Mouse (Mus musculus) heart, embryonic 15.5 days (tissue): ENCODE measurements around the gene Map2k1. TPM values are rescaled to one million over a fixed set of nuclear protein-coding genes. Genes with fewer than 3 reads are reported as not detected.

Experiments used
- microRNA-seq: library from miRNA; unstranded; fragments of <30 nt; microRNA quantifications from one replicate; pipeline ENCODE4, GENCODE M21; 2016
- polyA plus RNA-seq: library from polyadenylated mRNA; unstranded; fragments of >200 nt; fragmentation: Nextera tagmentation; extraction: Ambion mirVana; gene quantifications from 2 replicates; pipeline ENCODE4 v1.2.1, GENCODE M21; 2015

The Map2k1 gene
- polyA plus RNA-seq, 1 experiment from 2014 or later, result 78.3 TPM

Small RNA genes within 50 kb of the gene (microRNA-seq; reads per million reads assigned to microRNA genes)
- not detected for gene Gm24106

Other genes with a start within 250 kb of the Map2k1 start
- 16.4 and 19.8 TPM in 2 replicates for gene Smad6, start 231.6 kb downstream of the Map2k1 start, polyA plus RNA-seq
- 0.13 TPM in 1 of 2 replicates, not detected in the other for gene Lctl, start 136.5 kb downstream of the Map2k1 start, polyA plus RNA-seq
- 14.7 and 19.2 TPM in 2 replicates for gene Zwilch, start 80.5 kb downstream of the Map2k1 start, polyA plus RNA-seq
- 648 and 701 TPM in 2 replicates for gene Rpl4, start 80.3 kb downstream of the Map2k1 start, polyA plus RNA-seq
- gene Snapc5, start 74.4 kb downstream of the Map2k1 start, polyA plus RNA-seq, result 29.6 and 29.9 TPM in 2 replicates
- 1.3 and 2.0 TPM in 2 replicates for gene Uchl4, start 18.4 kb downstream of the Map2k1 start, polyA plus RNA-seq
- 98.0 and 113 TPM in 2 replicates for gene Tipin, start 27.9 kb upstream of the Map2k1 start, polyA plus RNA-seq
- gene Dis3l, start 87.7 kb upstream of the Map2k1 start, polyA plus RNA-seq, result 17.3 and 18.5 TPM in 2 replicates
- 0.63 and 0.72 TPM in 2 replicates for gene Megf11, start 132.0 kb upstream of the Map2k1 start, polyA plus RNA-seq